Mouse (Mus musculus): ENCODE results near the gene Mta3. TPM values are rescaled to one million over a fixed set of nuclear protein-coding genes. Genes with fewer than 3 reads are reported as not detected.
A peak's percentile ranks its signal among the peaks of the same experiment; 100 is the strongest.

The Mta3 gene
- 10 to 100 TPM; 73.0 to 86.2 TPM for polyA plus RNA-seq (2017; shearing (Covaris generic))

GRCm38 (mm10) chr17:83706116-83706593, at the start of gene Mta3:
TSS of gene Mta3 (plus strand) at chr17:83706163.
- no peak for ATAC-seq

DNA sequence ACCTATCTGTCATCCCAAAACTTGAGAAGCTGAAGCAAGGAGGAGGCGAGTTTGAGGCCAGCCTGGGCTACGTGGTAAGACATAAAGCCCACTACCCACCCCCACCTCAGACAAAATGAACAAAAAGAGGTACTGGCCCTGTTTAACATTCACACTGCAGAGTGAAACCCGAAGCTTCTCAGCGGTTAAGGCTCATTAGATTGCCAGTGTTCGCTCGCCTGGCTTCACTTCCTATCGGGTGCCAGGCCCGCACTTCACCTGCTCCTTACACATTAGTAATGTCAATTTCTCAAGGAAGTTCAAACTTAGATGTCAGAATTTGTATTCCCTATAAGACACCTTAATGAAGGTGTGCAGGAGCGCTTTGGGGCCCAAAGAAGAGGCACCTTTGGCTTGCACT, 48.6 kb upstream of the Mta3 start:
- ATAC-seq: no peak

- no peak for ATAC-seq
These were observed 47.0 kb upstream of the Mta3 start for GRCm38 (mm10) chr17:83658943-83659342.

DNA sequence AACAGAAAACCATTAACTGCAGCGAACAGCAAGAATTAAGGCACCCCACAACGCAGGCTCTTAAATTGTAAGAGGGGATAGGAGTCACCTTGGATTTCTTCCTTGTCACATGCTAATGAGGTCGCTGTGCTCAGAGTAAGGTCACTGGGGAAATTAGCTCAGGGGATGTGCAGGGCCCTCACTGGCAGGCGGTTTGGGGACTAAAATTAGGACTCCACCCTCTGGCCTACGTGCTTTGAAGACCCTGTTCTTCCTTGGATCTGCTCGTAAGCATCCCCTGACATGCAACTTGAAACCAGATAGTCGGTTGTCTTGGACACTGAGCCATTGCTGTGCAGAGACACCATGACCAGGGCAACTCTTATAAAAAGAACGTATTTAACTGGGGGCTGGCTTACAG, 41.2 kb upstream of the Mta3 start:
- ATAC-seq: no peak

DNA sequence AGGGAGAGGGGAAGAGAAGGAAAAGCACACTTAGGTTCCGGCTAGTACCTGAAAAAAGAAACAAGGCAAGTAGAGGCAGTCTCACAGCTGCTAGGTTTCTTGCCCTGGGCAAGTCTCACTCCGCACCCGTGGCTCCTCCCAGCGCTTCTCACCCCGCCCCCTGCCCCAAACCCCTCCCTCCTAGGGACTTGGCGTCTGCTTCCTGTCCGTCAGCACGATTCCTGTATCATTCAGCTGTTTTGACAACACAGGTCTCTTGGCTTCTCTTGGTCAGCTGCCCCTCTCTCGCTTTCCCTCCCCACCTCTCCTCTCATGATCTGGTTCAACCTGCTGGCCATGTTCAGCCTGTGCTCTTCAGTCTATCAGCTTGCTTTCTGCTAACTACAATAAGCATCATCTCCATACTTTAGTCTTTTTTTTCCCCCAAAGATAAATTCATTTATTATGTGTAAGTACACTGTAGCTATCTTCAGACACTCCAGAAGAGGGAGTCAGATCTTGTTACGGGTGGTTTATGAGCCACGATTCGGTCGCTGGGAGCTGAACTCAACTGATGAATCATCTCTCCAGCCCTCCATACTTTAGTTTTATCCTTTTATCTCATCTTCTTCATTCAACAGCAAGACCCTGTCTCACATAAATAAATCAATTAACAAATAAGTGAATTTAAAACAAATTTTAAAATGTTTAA, 39.2 kb upstream of the Mta3 start:
- no peak for ATAC-seq

DNA sequence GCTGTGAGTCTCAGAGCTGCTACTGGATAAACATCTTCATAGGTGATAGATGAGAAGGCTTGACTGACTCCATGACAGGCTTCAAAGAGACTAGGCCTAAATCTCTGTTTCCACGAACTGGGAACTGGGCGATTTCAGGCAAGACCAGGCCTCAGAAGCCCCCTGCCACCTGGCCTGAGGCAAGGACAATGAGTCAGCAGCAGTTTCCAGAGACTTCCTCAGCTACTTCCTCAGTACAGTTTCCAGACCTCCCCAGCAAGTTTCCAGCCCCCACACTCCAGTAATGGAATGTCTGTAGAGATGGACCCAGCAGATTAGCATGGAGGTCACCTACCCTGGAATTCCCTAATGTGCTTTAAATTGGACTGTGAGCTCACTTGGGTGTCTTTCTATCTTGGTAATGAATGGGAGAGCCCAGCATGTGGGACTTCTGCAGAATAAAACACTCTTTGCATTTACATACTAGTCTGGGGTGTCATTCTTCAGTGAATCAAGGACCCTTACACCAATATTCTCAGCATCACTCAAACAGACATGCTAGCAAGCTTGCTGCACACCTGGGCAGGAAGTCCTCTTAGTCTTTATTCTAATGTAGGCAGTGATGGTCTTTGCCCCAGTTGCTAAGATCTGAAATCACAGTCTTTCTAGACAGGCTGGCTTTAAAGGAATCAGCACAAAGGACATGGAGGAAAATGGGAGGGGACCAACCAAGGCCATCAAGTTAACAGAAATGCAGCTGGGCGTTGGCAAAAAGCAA, 37.9 kb upstream of the Mta3 start:
- ATAC-seq: no peak

- no peak for ATAC-seq
These were observed 33.3 kb upstream of the Mta3 start for GRCm38 (mm10) chr17:83672685-83673084.

- ATAC-seq: no peak
These were observed 28.6 kb upstream of the Mta3 start for GRCm38 (mm10) chr17:83677370-83677769.

DNA sequence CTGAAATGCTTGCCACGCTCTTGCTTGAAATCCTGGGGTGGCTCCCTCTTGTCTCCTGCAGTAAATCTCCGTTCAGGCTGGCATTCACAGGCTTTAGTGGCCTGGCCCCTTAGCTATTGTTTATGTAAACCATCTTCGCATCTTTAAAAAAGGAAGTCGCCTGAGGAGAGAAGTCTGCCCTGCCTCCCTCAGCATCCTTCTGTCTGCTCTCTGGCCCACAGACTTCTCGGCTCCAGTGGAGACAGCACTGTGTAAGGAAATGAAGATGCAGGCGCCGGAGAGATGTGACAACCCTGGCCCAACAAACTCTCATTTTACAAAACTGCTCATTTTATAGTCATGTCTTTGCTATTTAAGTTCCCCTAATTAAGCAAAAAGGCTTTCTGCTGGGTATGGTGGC, 24.0 kb upstream of the Mta3 start:
- no peak for ATAC-seq

- ATAC-seq: no peak
These were observed 21.5 kb upstream of the Mta3 start for GRCm38 (mm10) chr17:83684475-83684874.

GRCm38 (mm10) chr17:83690418-83690817, 15.5 kb upstream of the Mta3 start:
- ATAC-seq: no peak

DNA sequence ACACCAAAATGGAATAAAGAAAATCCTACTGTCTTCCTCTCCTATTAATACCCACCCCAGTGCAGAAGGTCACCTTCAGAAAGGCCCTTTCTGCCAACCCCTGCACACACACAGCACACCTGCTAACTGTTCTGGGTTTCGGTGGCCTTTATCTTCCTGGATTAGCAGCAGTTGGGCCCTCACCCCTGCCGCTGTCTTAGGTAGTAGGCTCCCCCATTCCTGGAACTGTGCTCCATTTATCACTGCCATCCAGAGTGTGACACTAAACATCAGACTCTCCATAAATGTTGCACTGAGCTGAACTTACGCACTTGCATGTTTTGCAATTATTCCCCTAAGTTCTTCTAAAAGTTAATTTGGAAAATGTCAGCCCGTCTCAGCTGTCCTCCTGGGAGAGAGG, 14.6 kb upstream of the Mta3 start:
- ATAC-seq: no peak

DNA sequence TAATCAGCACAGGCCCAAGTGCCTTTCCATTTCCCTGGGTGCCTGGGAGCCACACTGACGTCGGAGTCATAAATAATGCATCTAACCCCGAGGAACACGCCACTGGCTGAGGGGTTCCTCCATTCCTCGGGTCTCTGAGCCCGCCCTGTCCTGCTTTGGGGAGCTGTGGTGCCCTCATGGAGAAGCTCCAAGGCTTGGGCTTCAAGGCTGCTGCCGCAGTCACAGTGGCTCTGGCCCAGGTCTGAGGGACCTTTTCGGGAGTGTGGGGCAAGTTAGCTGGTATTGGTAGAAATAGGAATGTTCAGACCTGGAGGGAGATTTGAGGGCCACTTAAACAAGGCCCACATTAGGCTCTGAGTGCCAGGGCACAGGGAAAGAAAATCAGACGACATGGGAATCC, 12.0 kb upstream of the Mta3 start:
- no peak for ATAC-seq

GRCm38 (mm10) chr17:83695785-83696184, 10.2 kb upstream of the Mta3 start:
- peak; percentile 66 for ATAC-seq

GRCm38 (mm10) chr17:83699062-83699724, 6.8 kb upstream of the Mta3 start:
- ATAC-seq: no peak

GRCm38 (mm10) chr17:83700125-83700524, 5.8 kb upstream of the Mta3 start:
- no peak for ATAC-seq

- ATAC-seq: no peak
These were observed 1.5 kb upstream of the Mta3 start for GRCm38 (mm10) chr17:83704469-83704868.

- peak; percentile 25 for ATAC-seq
These were observed 429 bp upstream of the Mta3 start for GRCm38 (mm10) chr17:83705352-83706115.

DNA sequence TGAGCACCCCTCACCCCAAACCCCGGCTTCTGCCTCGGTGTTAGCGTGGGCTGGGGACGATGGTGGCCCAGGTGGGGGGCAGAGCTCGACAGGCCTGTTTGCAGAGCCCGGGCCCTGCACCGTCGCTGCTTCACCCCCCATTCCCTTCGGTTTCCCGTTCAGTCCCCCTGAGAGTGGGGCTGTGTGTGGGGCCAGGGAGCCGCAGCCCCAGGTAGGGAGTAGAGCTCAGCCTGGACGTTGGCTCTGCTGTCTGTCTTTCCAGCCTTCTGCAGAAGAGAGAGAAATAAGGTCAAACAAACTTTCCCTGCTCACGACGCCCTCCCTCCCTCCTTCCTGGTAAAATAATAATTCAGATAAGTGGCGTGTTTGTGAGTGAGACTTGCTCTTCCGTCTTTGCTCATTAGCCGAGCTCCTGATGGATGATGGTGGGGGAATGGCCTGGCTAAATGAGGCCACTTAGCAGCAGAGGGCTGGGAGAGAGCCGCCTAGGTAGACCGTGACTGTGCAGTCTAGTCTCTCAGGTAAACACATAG, 697 bp downstream of the Mta3 start:
- no peak for ATAC-seq

DNA sequence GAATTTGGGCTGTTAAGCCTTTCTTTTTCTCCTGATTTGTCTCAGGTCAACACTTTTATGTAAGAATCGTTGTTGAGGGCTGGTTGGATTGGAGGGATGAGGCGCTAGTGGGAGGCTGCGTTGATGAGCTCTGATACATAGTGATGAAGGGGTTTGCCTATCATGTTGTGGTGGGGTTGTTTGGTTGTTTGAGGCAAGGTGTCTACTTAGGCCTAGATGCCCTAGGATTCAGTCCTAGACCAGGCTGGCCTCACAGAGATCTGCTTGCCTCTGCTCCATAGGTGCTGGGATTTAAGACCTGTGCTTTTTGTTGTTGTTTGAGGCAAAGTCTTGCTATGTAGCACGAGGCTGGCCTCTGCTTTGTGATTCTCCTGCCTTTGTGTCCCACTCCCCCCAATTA, 1.4 kb downstream of the Mta3 start:
- ATAC-seq: peak; percentile 28

- ATAC-seq: peak; percentile 81
These were observed 1.9 kb downstream of the Mta3 start for GRCm38 (mm10) chr17:83707846-83708245.

DNA sequence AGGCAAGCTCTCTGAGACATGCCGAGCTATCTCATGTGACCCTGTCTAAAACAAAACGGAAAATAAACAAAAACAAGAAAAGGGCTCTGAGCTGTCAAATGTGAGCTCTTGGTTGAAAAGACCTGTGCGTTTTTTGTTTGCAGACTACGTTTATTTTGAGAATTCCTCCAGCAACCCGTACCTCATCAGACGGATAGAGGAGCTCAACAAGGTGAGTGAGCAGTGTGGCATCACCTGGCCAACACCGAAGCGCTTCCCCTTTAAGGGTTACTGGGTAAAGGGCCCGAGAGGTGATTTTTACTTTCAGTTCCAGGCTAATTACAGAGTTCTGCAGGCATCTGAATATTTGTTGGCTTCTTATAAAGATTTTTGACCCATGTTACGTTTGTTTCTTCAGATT, 2.3 kb downstream of the Mta3 start:
- ATAC-seq: peak; percentile 32

DNA sequence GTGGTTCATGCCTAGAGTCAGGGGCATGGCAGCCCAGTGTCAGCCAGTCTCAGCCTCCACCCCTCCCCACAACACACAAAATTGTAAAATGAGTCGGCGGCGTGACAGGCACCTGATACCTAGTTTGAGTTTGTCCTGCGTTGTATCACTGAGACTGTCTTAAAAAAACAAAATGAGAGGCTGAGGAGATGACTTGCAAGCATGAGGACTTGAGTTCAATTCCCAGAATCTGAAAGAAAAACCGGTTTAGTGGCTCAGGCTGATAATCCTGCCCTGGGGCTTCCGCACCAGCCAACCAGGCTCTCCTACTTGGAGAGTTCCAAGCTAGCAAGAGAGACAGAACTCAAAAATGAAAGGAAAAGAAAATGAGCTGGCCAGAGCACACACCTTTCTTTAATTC, 2.9 kb downstream of the Mta3 start:
- ATAC-seq: no peak
